Mouse (Mus musculus) stomach, postnatal 0 days (tissue): ENCODE data around the gene Adgrg6.

Source experiments
- CTCF ChIP-seq: IDR thresholded peaks from 2 replicates; pipeline ENCODE4 v1.5.1; 2016; ENCODE audit warnings: antibody characterized with exemption, low read depth, mild to moderate bottlenecking, moderate library complexity
- EP300 ChIP-seq: optimal IDR thresholded peaks from 2 replicates; pipeline ENCODE3; 2016; ENCODE audit warnings: antibody characterized with exemption

DNA sequence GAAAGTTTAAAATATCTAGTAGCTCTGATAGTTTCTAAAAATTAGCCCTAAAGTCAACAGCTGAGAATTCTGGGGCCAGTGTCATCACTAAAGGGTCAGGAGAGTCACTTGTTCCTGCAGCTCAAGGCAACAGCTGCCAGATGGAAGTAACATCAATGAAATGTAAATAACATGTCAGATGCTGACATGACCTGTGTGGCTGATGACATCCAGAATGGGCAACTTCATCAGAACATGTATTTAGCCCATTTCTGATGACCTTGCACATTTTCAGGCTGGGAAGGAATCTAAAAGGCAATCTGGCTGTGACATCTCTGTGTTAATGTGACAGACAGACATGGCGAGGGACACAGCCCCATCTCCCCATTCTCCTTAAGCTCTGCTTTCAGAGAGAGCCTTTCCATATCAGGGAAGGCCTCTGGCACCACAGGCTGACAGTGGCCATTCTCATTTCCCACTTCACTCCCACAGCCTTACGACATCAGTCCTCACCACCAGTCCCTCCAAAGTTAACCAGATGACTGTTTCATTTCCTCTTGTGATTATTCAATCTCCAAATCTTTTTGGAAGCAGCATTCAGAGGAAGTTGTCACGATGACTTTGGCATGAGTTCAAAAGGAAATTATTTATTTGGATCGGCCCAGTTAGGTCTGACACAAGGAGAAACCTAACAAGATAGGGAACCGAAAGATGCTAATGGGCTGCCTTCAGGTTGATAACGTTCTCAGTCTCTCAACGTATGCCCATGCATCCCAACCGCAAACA is 70.7 kb downstream of the Adgrg6 start:
- TF ChIP-seq CTCF (no peak), EP300 (no peak)
